Mouse (Mus musculus): ENCODE measurements around the gene Socs3. TPM values are rescaled to one million over a fixed set of nuclear protein-coding genes. Genes with fewer than 3 reads are reported as not detected.

Gene Socs3
- polyA plus RNA-seq, 1 experiment from 2014 or later, result 6.7 TPM

- H3K27me3 ChIP-seq (replicated peaks), result no peaks in the 10 kb centered on the region
- H3K4me3 ChIP-seq (replicated peaks), result no peak overlapping the region
- ATAC-seq (ENCODE audit: low FRiP score), result no peak
- no peak overlapping the region for H3K4me2 ChIP-seq
- H3K9ac ChIP-seq (replicated peaks), result 0 out of 2 replicates have a peak overlapping the region, but pooled peaks have one; percentile 34
- 0 out of 2 replicates have a peak, but pooled peaks cover under 1% of the 10 kb centered on the region for H3K36me3 ChIP-seq
- peaks cover 62% of the 10 kb centered on the region for H3K4me1 ChIP-seq
- no peaks in the 10 kb centered on the region for H3K9me3 ChIP-seq (replicated peaks)
- H3K27ac ChIP-seq (replicated peaks), result peak overlapping the region; percentile 48
- WGBS, result 57% methylated on average over 9 of the region's 9 CpGs
These were observed 24.6 kb upstream of the Socs3 start for GRCm38 (mm10) chr11:117994250-117995057.

GRCm38 (mm10) chr11:117993190-117994175 is 23.6 kb upstream of the Socs3 start:
- Histone ChIP-seq H3K4me2 (no peak overlapping the region), H3K9me3 (replicated peaks) (no peaks in the 10 kb centered on the region), H3K27me3 (replicated peaks) (no peaks in the 10 kb centered on the region), H3K27ac (replicated peaks) (peak overlapping the region; percentile 48), H3K4me1 (peaks cover 68% of the 10 kb centered on the region), H3K9ac (replicated peaks) (no peak overlapping the region), H3K4me3 (replicated peaks) (no peak overlapping the region), H3K36me3 (no peaks in the 10 kb centered on the region)
- WGBS, result 78% methylated on average over 14 of the region's 14 CpGs
- ATAC-seq (ENCODE audit: low FRiP score), result no peak

- no peak overlapping the region for H3K9ac ChIP-seq (replicated peaks)
- H3K27ac ChIP-seq (replicated peaks), result no peak overlapping the region
- H3K4me2 ChIP-seq, result no peak overlapping the region
- no peak for ATAC-seq (ENCODE audit: low FRiP score)
- no peaks in the 10 kb centered on the region for H3K36me3 ChIP-seq
- H3K4me1 ChIP-seq, result peaks cover 80% of the 10 kb centered on the region
- H3K27me3 ChIP-seq (replicated peaks), result no peaks in the 10 kb centered on the region
- WGBS, result 78% methylated on average over 9 of the region's 9 CpGs
- no peaks in the 10 kb centered on the region for H3K9me3 ChIP-seq (replicated peaks)
- H3K4me3 ChIP-seq (replicated peaks), result no peak overlapping the region
These were observed 21.9 kb upstream of the Socs3 start for GRCm38 (mm10) chr11:117991502-117992470.

- ATAC-seq (ENCODE audit: low FRiP score), result no peak
- no peaks in the 10 kb centered on the region for H3K36me3 ChIP-seq
- WGBS, result 45% methylated on average over 10 of the region's 10 CpGs
- no peak overlapping the region for H3K4me2 ChIP-seq
- no peak overlapping the region for H3K4me3 ChIP-seq (replicated peaks)
- H3K9ac ChIP-seq (replicated peaks), result no peak overlapping the region
- H3K27ac ChIP-seq (replicated peaks), result no peak overlapping the region
- H3K9me3 ChIP-seq (replicated peaks), result no peaks in the 10 kb centered on the region
- peaks cover 71% of the 10 kb centered on the region for H3K4me1 ChIP-seq
- no peaks in the 10 kb centered on the region for H3K27me3 ChIP-seq (replicated peaks)
These were observed 20.1 kb upstream of the Socs3 start for GRCm38 (mm10) chr11:117989926-117990325.

- Histone ChIP-seq H3K4me1 (peaks cover 64% of the 10 kb centered on the region), H3K9ac (replicated peaks) (no peak overlapping the region), H3K4me3 (replicated peaks) (no peak overlapping the region), H3K36me3 (no peaks in the 10 kb centered on the region), H3K27ac (replicated peaks) (no peak overlapping the region), H3K9me3 (replicated peaks) (no peaks in the 10 kb centered on the region), H3K27me3 (replicated peaks) (no peaks in the 10 kb centered on the region), H3K4me2 (no peak overlapping the region)
- 89% methylated on average over 4 of the region's 4 CpGs for WGBS
- ATAC-seq (ENCODE audit: low FRiP score), result no peak
These were observed 19.4 kb upstream of the Socs3 start for GRCm38 (mm10) chr11:117989241-117989640.

- no peak for ATAC-seq (ENCODE audit: low FRiP score)
- no peaks in the 10 kb centered on the region for H3K36me3 ChIP-seq
- 71% methylated on average over 4 of the region's 4 CpGs for WGBS
- H3K9me3 ChIP-seq (replicated peaks), result no peaks in the 10 kb centered on the region
- no peak overlapping the region for H3K27ac ChIP-seq (replicated peaks)
- H3K4me1 ChIP-seq, result peaks cover 52% of the 10 kb centered on the region
- H3K4me3 ChIP-seq (replicated peaks), result peak overlapping the region; percentile 100
- H3K4me2 ChIP-seq, result peak overlapping the region; percentile 87
- no peaks in the 10 kb centered on the region for H3K27me3 ChIP-seq (replicated peaks)
- peak overlapping the region; percentile 90 for H3K9ac ChIP-seq (replicated peaks)
These were observed 18.1 kb upstream of the Socs3 start for GRCm38 (mm10) chr11:117987968-117988367.

DNA sequence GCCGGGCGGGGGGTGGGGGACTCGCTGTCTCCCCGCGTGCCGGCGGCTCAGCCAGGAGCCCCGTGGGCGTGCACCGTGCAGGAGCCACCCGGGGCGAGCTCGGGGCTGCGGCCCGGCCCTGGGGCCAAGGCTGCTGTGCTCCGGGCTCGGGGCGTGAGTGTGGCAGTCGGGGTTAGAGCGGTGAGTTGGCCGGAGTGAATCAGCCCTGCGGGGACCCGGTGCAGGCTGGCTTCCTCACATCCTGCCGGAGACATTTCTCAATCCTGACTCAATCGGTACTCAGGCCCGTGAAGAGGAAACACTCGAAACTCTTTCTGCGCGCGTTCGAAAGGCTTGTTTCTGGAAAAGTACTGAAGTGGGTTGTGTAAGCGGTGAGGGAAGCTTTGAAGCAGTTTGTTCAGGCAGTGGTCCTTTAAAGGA is 17.2 kb upstream of the Socs3 start:
- Histone ChIP-seq H3K36me3 (no peaks in the 10 kb centered on the region), H3K4me1 (peaks cover 52% of the 10 kb centered on the region), H3K27ac (replicated peaks) (peak overlapping the region; percentile 94), H3K4me2 (peak overlapping the region; percentile 87), H3K9me3 (replicated peaks) (no peaks in the 10 kb centered on the region), H3K9ac (replicated peaks) (peak overlapping the region; percentile 90), H3K27me3 (replicated peaks) (no peaks in the 10 kb centered on the region), H3K4me3 (replicated peaks) (peak overlapping the region; percentile 100)
- ATAC-seq (ENCODE audit: low FRiP score), result peak; percentile 53
- 0% methylated on average over 23 of the region's 32 CpGs for WGBS

GRCm38 (mm10) chr11:117986126-117987031 is 16.5 kb upstream of the Socs3 start, which contains the start of gene Pgs1:
TSS of gene Pgs1 (plus strand) at chr11:117986292.
- ATAC-seq (ENCODE audit: low FRiP score), result peak; percentile 89
- Histone ChIP-seq H3K9ac (replicated peaks) (peak within 1 kb of the TSS; percentile 90), H3K4me2 (peak within 1 kb of the TSS; percentile 87), H3K4me1 (peaks cover 49% of the 10 kb centered on the region), H3K36me3 (no peaks in the 10 kb centered on the region), H3K27ac (replicated peaks) (peak within 1 kb of the TSS; percentile 94), H3K27me3 (replicated peaks) (no peaks in the 10 kb centered on the region), H3K9me3 (replicated peaks) (no peaks in the 10 kb centered on the region), H3K4me3 (replicated peaks) (peak within 1 kb of the TSS; percentile 100)
- WGBS, result 9% methylated on average over 37 of the region's 51 CpGs

GRCm38 (mm10) chr11:117983770-117984169 is 13.9 kb upstream of the Socs3 start:
- Histone ChIP-seq H3K4me2 (no peak overlapping the region), H3K27me3 (replicated peaks) (no peaks in the 10 kb centered on the region), H3K27ac (replicated peaks) (no peak overlapping the region), H3K4me1 (peaks cover 23% of the 10 kb centered on the region), H3K4me3 (replicated peaks) (no peak overlapping the region), H3K9ac (replicated peaks) (no peak overlapping the region), H3K36me3 (no peaks in the 10 kb centered on the region), H3K9me3 (replicated peaks) (no peaks in the 10 kb centered on the region)
- no peak for ATAC-seq (ENCODE audit: low FRiP score)
- 78% methylated on average over 7 of the region's 7 CpGs for WGBS

DNA sequence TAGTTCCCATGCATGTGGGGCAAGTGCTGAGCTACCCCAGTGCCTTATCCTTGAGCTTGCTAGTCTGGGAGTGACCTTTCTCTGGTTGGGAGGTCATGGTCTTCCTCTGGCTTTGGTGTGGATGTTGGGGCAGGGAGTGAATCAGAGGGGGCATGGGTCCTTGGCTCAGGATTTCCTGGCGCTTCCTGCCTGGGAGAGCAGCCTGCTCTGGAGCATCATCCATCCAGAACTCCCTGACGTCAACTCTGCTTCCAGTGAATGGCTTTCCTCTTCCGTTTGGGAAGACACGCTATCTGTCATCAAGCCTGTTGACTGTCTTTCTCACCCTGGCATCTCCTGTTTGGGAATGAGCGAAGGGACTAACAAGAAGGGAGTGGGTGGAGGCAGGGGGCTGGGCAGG is 12.6 kb upstream of the Socs3 start:
- Histone ChIP-seq H3K4me3 (replicated peaks) (no peak overlapping the region), H3K36me3 (no peaks in the 10 kb centered on the region), H3K27ac (replicated peaks) (no peak overlapping the region), H3K4me1 (peaks cover 11% of the 10 kb centered on the region), H3K9ac (replicated peaks) (no peak overlapping the region), H3K4me2 (no peak overlapping the region), H3K27me3 (replicated peaks) (no peaks in the 10 kb centered on the region), H3K9me3 (replicated peaks) (no peaks in the 10 kb centered on the region)
- no peak for ATAC-seq (ENCODE audit: low FRiP score)
- WGBS, result 77% methylated on average over 5 of the region's 5 CpGs

Measured in neural tube, embryonic 15.5 days (tissue).